Mouse (Mus musculus) testis, adult 2 months (tissue): ENCODE data around the gene Tbxas1. TPM values are rescaled to one million over a fixed set of nuclear protein-coding genes. Genes with fewer than 3 reads are reported as not detected.

Experiments
- H3K27ac ChIP-seq: fragments of 200-500 bp; 2 replicates; pipeline ENCODE4 v1.5.1; 2012; ENCODE audit warnings: low read depth, low read length; ENCODE audit not compliant: control insufficient read depth, insufficient read depth
- H3K27me3 ChIP-seq: fragments of 200-500 bp; 2 replicates; pipeline ENCODE4 v1.6.1; 2012; ENCODE audit warnings: mild to moderate bottlenecking, low read length, moderate library complexity; ENCODE audit not compliant: control insufficient read depth, insufficient read depth
- H3K36me3 ChIP-seq: fragments of 200-500 bp; 2 replicates; pipeline ENCODE4 v1.6.1; 2012; ENCODE audit warnings: mild to moderate bottlenecking, low read length; ENCODE audit not compliant: control insufficient read depth, insufficient read depth
- H3K4me1 ChIP-seq: fragments of 200-500 bp; 2 replicates; pipeline ENCODE4 v1.6.1; 2012; ENCODE audit warnings: low read length; ENCODE audit not compliant: control insufficient read depth, insufficient read depth
- H3K4me3 ChIP-seq: fragments of 200-500 bp; 2 replicates; pipeline ENCODE4 v1.5.1; 2012; ENCODE audit warnings: low read depth, mild to moderate bottlenecking, low read length, moderate library complexity, mixed read lengths; ENCODE audit not compliant: control insufficient read depth
- CTCF ChIP-seq: fragments of 200-500 bp; IDR thresholded peaks from 2 replicates; pipeline ENCODE4 v1.5.1; 2012; ENCODE audit warnings: low read depth, mild to moderate bottlenecking, inconsistent platforms, low read length, moderate library complexity; ENCODE audit not compliant: control insufficient read depth, insufficient read depth, insufficient replicate concordance
- POLR2A ChIP-seq: fragments of 200-500 bp; IDR thresholded peaks from 2 replicates; pipeline ENCODE4 v1.6.1; 2012; ENCODE audit warnings: low read depth, mild to moderate bottlenecking, inconsistent platforms, low read length, moderate library complexity; ENCODE audit not compliant: control insufficient read depth
- polyA plus RNA-seq: library from polyadenylated mRNA; depleted of rRNA; stranded (reverse); fragments of >200 nt; gene quantifications from 2 replicates; pipeline ENCODE4 v1.2.3, GENCODE M21; 2012

The Tbxas1 gene
- polyA plus RNA-seq, 1 experiment = 0.16 TPM

- Histone ChIP-seq H3K27me3 (no peaks in the 10 kb centered on the region), H3K4me1 (peaks cover 5% of the 10 kb centered on the region; the same call in 1 of the 2 replicates), H3K4me3 (peak overlapping the region; percentile 41), H3K27ac (no peak overlapping the region), H3K36me3 (no peaks in the 10 kb centered on the region)
- TF ChIP-seq CTCF (no peak), POLR2A (no peak)
Measured at GRCm38 (mm10) chr6:39055831-39056261, 180.6 kb downstream of the Tbxas1 start.

DNA sequence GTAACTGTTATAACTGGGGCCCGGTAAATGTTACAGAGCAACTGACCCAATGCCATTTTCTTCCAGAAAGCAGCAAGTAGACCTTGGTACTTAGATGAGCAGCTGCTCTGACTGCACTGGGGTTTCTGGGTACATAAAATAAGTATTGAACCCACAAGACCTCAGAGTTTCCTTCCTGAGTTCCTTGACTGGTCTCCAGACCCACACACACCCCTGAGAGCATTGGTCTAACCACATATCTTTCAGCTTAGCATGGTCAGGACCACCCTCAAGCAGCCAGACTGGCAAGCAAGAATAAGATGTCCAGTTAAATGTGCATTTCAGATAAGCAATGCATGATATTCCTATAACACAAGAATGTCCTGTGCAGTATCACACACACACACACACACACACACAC, 182.0 kb downstream of the Tbxas1 start:
- Histone ChIP-seq H3K27me3 (no peaks in the 10 kb centered on the region), H3K4me1 (peaks cover 5% of the 10 kb centered on the region; the same call in 1 of the 2 replicates), H3K27ac (no peak overlapping the region), H3K36me3 (no peaks in the 10 kb centered on the region), H3K4me3 (no peak overlapping the region)
- TF ChIP-seq POLR2A (no peak), CTCF (no peak)

DNA sequence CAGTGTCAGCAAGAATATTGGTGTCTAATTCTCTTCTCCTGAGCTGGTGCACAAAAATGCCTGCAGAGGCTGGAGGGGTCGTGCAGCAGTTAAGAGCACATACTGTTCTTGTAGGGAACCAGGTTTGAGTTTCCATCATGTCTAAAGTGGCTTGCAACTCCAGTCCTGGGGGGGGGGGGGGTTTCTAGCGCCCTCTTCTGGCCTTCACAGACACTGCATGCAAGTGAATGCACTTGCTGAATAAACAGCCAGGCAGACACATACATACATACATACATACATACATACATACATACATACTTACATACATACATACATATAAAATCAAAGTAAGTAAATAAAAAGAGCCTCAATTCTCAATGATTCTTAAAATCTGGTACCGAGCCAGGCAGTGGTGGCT, 183.2 kb downstream of the Tbxas1 start:
- no peak overlapping the region for H3K27ac ChIP-seq
- H3K4me3 ChIP-seq = no peak overlapping the region
- H3K4me1 ChIP-seq = peaks cover 5% of the 10 kb centered on the region; the same call in 1 of the 2 replicates
- TF ChIP-seq CTCF (0 out of 2 replicates have a peak, but pooled peaks have one; percentile 29), POLR2A (no peak)
- H3K36me3 ChIP-seq = no peaks in the 10 kb centered on the region
- H3K27me3 ChIP-seq = no peaks in the 10 kb centered on the region

DNA sequence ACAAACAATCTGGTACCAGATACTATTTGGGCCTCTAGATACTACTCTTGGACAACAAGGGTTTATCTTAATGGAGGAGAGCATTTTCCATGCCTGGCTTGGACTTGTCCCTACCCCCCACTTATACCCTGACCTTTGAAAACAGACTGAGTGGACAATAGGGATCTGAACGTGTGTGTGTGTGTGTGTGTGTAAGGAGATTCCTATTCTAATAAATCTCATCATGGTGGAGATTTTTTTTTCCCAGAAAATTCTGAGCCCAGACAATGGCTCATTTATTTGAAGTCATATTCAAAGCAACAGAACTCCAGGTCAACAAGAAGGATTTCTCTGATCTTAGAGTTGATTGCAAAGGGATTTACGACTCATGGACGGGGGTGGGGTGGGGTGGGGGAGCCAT, 183.7 kb downstream of the Tbxas1 start:
- H3K27me3 ChIP-seq = no peaks in the 10 kb centered on the region
- no peak overlapping the region for H3K4me3 ChIP-seq
- H3K27ac ChIP-seq = no peak overlapping the region
- peaks cover 5% of the 10 kb centered on the region; the same call in 1 of the 2 replicates for H3K4me1 ChIP-seq
- TF ChIP-seq POLR2A (no peak), CTCF (no peak)
- no peaks in the 10 kb centered on the region for H3K36me3 ChIP-seq

DNA sequence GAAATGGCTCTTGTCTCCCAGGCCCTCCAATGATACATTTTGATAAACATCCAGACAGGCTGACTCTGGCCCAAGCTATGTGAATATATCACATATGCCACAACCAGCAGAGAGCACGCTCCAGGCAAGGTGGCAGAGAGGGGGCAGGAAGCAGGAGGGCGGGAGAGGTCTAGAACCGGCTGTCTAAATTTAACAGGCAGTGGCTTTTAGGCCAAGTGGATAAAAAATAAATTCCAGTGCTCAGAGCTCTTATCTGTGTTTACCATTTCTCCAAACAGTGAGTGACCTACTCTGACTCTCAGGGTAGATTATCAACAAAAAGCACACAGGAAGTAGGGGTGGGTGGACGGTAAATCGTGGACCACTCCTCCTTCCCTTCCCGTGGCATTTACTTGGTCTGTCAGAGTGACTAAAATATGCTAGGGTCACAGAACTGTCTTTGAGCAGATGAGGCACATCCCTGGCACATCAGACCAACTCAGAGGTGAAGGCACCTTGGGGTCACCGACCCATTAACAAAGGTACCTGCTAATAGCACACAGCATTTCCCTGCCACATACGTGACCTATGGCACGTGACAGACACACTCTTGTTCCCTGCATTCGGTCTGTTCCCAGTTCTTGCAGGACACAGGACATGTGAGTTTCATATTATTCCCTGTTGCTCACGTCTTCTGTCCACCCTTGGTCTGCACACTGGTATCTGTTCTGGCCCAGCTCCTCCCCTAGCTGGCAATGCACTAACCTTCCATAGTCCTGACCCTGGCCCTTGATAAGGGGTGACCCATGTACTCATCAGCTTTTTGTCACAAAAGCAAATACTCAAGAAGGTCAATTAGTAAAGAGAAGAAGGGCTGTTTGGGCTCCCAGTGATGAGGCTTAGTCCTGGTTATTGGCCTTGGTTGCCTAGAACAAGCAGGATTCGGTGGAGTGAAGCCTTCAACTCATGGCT, 184.6 kb downstream of the Tbxas1 start:
- Histone ChIP-seq H3K27me3 (no peaks in the 10 kb centered on the region), H3K27ac (no peak overlapping the region)

GRCm38 (mm10) chr6:39061180-39061579, 186.0 kb downstream of the Tbxas1 start:
- Histone ChIP-seq H3K36me3 (no peaks in the 10 kb centered on the region), H3K4me1 (peaks cover 3% of the 10 kb centered on the region; the same call in 1 of the 2 replicates), H3K27ac (no peak overlapping the region), H3K27me3 (no peaks in the 10 kb centered on the region), H3K4me3 (no peak overlapping the region)
- TF ChIP-seq POLR2A = no peak
- no peak for TF ChIP-seq CTCF

More for the DNA sequence above, 184.6 kb downstream of the Tbxas1 start:
- Histone ChIP-seq H3K36me3 (no peaks in the 10 kb centered on the region), H3K4me3 (no peak overlapping the region), H3K4me1 (peaks cover 5% of the 10 kb centered on the region; the same call in 1 of the 2 replicates)
- TF ChIP-seq CTCF = no peak
- TF ChIP-seq POLR2A = no peak

DNA sequence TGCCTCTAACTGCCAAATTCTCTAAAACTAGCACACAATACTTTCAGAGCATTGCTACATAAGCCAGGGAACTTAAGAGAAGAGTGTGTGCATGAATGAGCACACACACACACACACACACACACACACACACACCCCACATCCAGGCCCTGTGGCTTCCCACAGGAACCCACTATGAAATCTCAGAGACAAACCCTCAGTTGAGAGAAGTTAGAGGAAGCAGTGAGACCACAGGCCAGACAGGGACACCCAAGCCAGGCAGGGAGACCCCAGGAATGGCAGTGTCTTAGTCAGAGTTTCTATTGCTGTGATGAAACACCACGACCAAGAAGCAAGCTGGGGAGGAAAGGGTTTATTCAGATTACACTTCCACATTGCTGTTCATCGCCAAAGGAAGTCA, 188.3 kb downstream of the Tbxas1 start:
- H3K27ac ChIP-seq = no peak overlapping the region
- no peak overlapping the region for H3K4me3 ChIP-seq
- no peaks in the 10 kb centered on the region for H3K27me3 ChIP-seq
- H3K36me3 ChIP-seq = no peaks in the 10 kb centered on the region
- no peaks in the 10 kb centered on the region; the same call in 1 of the 2 replicates for H3K4me1 ChIP-seq
- TF ChIP-seq POLR2A (no peak), CTCF (no peak)
